Mouse (Mus musculus): ENCODE data around the gene Agtpbp1. TPM values are rescaled to one million over a fixed set of nuclear protein-coding genes. Genes with fewer than 3 reads are reported as not detected.

Gene Agtpbp1
- total and polyA plus RNA-seq, 2 experiments from 2014 or later: 12.4 to 21.7 TPM

DNA sequence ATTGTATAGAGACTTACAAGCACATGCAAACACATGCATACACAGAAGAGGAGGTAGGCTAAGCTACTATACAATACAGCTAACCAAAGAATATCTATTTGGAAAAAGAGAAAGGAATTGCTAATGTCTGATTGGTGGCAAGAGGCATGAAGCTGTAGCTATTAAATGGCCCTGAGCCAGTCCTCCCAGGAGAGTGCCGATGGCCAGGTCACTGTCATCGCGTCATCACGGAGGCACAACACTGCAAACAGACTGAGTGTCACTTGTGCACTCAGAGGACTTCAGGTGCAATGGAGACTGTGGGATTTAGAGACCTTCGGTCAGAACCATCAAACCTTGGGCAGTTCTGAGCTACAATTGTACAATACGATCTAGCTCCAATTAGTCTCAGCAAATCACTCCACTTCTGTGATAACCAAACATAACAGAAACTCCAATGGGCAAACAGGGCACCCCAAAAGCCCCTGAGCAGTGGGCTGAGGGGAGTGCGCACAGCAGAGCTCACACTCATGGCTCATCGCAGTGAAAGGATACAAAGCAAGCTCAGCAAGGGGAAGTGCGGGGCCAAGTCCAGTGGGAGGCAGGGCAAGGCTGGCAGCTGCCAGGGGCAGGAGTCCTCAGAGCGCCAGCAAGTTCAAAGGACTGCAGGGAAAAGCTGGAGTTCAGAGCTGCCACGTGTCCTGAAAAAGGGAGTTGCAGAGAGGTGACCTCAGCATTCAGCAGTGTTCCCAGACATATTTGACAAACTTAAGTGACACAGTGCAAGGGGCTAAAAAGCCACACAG lies 130.8 kb downstream of the Agtpbp1 start:
- 63% methylated on average over 11 of the region's 11 CpGs for WGBS
- no peak overlapping the region for H3K27ac ChIP-seq (ENCODE audit: low read depth)
- TF ChIP-seq EP300 (IDR thresholded peaks at IDR 0.05; ENCODE audit: low read depth) (no peak), CTCF (IDR thresholded peaks at IDR 0.05; ENCODE audit: low read depth) (no peak)

GRCm38 (mm10) chr13:59453582-59453981 lies 131.4 kb downstream of the Agtpbp1 start:
- H3K9me3 ChIP-seq (replicated peaks; ENCODE audit: control insufficient read depth, low read length): no peaks in the 10 kb centered on the region
- no peak overlapping the region for H3K27ac ChIP-seq (ENCODE audit: low read depth)
- H3K27me3 ChIP-seq (ENCODE audit: control insufficient read depth, insufficient read depth, low read length): no peaks in the 10 kb centered on the region
- no peak overlapping the region for H3K4me3 ChIP-seq (ENCODE audit: low read depth, low read length)
- no peak for ATAC-seq (ENCODE audit: insufficient read depth, low read depth)
- H3K36me3 ChIP-seq (replicated peaks; ENCODE audit: control insufficient read depth, insufficient read depth, low read length): peaks cover 20% of the 10 kb centered on the region
- no peak overlapping the region for H3K9ac ChIP-seq (replicated peaks; ENCODE audit: low read depth, low read length)
- H3K4me1 ChIP-seq (ENCODE audit: control insufficient read depth, insufficient read depth): peaks cover 23% of the 10 kb centered on the region
- no peak for DNase-seq (ENCODE audit: low spot score)
- 57% methylated on average over 6 of the region's 6 CpGs for WGBS
- TF ChIP-seq CTCF (IDR thresholded peaks at IDR 0.05; ENCODE audit: low read depth): no peak
- no peak for TF ChIP-seq EP300 (IDR thresholded peaks at IDR 0.05; ENCODE audit: low read depth)
- no peak overlapping the region for H3K4me2 ChIP-seq (ENCODE audit: low read depth, low read length)

More for the DNA sequence above, 130.8 kb downstream of the Agtpbp1 start:
- H3K9me3 ChIP-seq (replicated peaks; ENCODE audit: control insufficient read depth, low read length): no peaks in the 10 kb centered on the region
- no peaks in the 10 kb centered on the region for H3K27me3 ChIP-seq (ENCODE audit: control insufficient read depth, insufficient read depth, low read length)
- H3K4me3 ChIP-seq (ENCODE audit: low read depth, low read length): no peak overlapping the region
- ATAC-seq (ENCODE audit: insufficient read depth, low read depth): peak; percentile 71
- H3K36me3 ChIP-seq (replicated peaks; ENCODE audit: control insufficient read depth, insufficient read depth, low read length): peaks cover 24% of the 10 kb centered on the region
- H3K9ac ChIP-seq (replicated peaks; ENCODE audit: low read depth, low read length): no peak overlapping the region
- DNase-seq (ENCODE audit: low spot score): peak; percentile 30
- no peak overlapping the region for H3K4me2 ChIP-seq (ENCODE audit: low read depth, low read length)
- H3K4me1 ChIP-seq (ENCODE audit: control insufficient read depth, insufficient read depth): peaks cover 23% of the 10 kb centered on the region

DNA sequence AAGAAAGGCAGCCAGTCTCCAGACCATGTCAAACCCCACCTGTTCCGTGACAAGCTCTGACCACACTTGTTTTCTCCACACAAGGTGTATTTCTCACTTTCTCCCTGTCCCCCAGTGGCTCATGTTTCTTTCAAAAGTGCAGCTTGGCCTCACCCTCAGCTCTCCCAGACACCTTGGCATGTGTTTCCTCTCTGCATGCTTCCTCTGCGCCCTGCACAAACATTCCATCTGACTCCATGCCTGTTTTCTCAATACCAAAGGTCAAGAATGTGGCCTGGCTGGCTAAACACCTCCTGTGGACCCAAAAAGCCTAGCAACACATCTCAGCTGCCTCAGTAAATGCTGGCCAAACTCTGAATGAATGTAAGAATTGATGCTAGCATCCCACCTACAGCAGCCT lies 132.0 kb downstream of the Agtpbp1 start:
- H3K9me3 ChIP-seq (replicated peaks; ENCODE audit: control insufficient read depth, low read length): no peaks in the 10 kb centered on the region

DNA sequence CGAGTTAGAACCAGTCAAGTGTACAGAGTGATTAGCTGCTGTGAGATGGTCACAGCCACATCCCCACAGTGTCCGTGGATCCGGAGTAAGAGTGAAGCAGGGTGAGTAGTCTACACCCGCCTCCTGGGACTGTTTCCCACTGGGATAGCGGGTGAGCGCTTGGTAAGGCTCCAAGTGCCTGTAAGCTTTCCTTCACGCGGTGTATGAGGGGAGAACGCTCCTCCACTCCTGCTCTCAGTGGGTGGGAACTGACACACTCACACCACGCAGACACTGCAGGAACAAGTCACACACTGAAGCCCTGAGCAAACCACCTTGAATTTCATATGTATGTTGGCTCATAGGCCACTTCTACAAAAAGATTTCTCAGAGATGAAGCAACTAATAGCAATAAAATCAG lies 134.2 kb downstream of the Agtpbp1 start:
- Histone ChIP-seq H3K36me3 (replicated peaks; ENCODE audit: control insufficient read depth, insufficient read depth, low read length) (peaks cover 14% of the 10 kb centered on the region), H3K4me1 (ENCODE audit: control insufficient read depth, insufficient read depth) (peaks cover 23% of the 10 kb centered on the region), H3K4me3 (ENCODE audit: low read depth, low read length) (no peak overlapping the region), H3K9me3 (replicated peaks; ENCODE audit: control insufficient read depth, low read length) (no peaks in the 10 kb centered on the region), H3K27ac (ENCODE audit: low read depth) (no peak overlapping the region), H3K27me3 (ENCODE audit: control insufficient read depth, insufficient read depth, low read length) (no peaks in the 10 kb centered on the region), H3K4me2 (ENCODE audit: low read depth, low read length) (no peak overlapping the region), H3K9ac (replicated peaks; ENCODE audit: low read depth, low read length) (no peak overlapping the region)
- DNase-seq (ENCODE audit: low spot score): no peak
- ATAC-seq (ENCODE audit: insufficient read depth, low read depth): no peak
- TF ChIP-seq EP300 (IDR thresholded peaks at IDR 0.05; ENCODE audit: low read depth): no peak
- no peak for TF ChIP-seq CTCF (IDR thresholded peaks at IDR 0.05; ENCODE audit: low read depth)
- 86% methylated on average over 10 of the region's 10 CpGs for WGBS

More for the DNA sequence above, 132.0 kb downstream of the Agtpbp1 start:
- peaks cover 17% of the 10 kb centered on the region for H3K36me3 ChIP-seq (replicated peaks; ENCODE audit: control insufficient read depth, insufficient read depth, low read length)
- H3K4me3 ChIP-seq (ENCODE audit: low read depth, low read length): no peak overlapping the region
- no peak for ATAC-seq (ENCODE audit: insufficient read depth, low read depth)
- H3K27ac ChIP-seq (ENCODE audit: low read depth): no peak overlapping the region
- TF ChIP-seq EP300 (IDR thresholded peaks at IDR 0.05; ENCODE audit: low read depth): no peak
- TF ChIP-seq CTCF (IDR thresholded peaks at IDR 0.05; ENCODE audit: low read depth): no peak
- H3K27me3 ChIP-seq (ENCODE audit: control insufficient read depth, insufficient read depth, low read length): no peaks in the 10 kb centered on the region
- no peak overlapping the region for H3K9ac ChIP-seq (replicated peaks; ENCODE audit: low read depth, low read length)
- H3K4me2 ChIP-seq (ENCODE audit: low read depth, low read length): no peak overlapping the region
- H3K4me1 ChIP-seq (ENCODE audit: control insufficient read depth, insufficient read depth): peaks cover 23% of the 10 kb centered on the region
- DNase-seq (ENCODE audit: low spot score): peak; percentile 14
- 68% methylated on average over 2 of the region's 2 CpGs for WGBS

DNA sequence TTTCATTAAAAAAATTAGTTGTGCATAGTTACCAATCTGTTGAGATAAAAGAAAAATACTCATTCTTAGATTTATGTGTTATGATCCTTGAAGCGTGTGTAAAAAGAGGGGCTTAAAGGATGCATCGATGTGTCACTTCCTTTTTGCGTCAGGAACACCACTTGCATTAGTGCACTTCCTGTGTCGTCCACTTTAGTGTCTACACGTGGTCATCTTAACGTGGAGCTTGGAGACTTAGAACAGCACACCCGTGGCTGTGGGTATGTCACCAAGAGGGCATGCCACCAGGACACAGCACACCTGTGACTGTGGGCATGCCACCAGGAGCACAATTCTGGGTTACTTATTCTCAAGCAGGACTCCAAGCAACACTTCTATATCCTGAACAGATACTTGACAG lies 137.9 kb downstream of the Agtpbp1 start:
- no peak overlapping the region for H3K4me3 ChIP-seq (ENCODE audit: low read depth, low read length)
- DNase-seq (ENCODE audit: low spot score) (no peak), ATAC-seq (ENCODE audit: insufficient read depth, low read depth) (no peak)
- H3K27ac ChIP-seq (ENCODE audit: low read depth): no peak overlapping the region
- no peaks in the 10 kb centered on the region for H3K4me1 ChIP-seq (ENCODE audit: control insufficient read depth, insufficient read depth)
- H3K9ac ChIP-seq (replicated peaks; ENCODE audit: low read depth, low read length): no peak overlapping the region
- no peak overlapping the region for H3K4me2 ChIP-seq (ENCODE audit: low read depth, low read length)
- TF ChIP-seq EP300 (IDR thresholded peaks at IDR 0.05; ENCODE audit: low read depth): no peak
- TF ChIP-seq CTCF (IDR thresholded peaks at IDR 0.05; ENCODE audit: low read depth): no peak
- no peaks in the 10 kb centered on the region for H3K9me3 ChIP-seq (replicated peaks; ENCODE audit: control insufficient read depth, low read length)
- H3K36me3 ChIP-seq (replicated peaks; ENCODE audit: control insufficient read depth, insufficient read depth, low read length): peaks cover 14% of the 10 kb centered on the region
- WGBS: 64% methylated on average over 7 of the region's 7 CpGs
- H3K27me3 ChIP-seq (ENCODE audit: control insufficient read depth, insufficient read depth, low read length): no peaks in the 10 kb centered on the region

Data from heart, postnatal 0 days (tissue).